Comparison of ENCODE assay signal across 28 mouse cellular contexts in the genomic region with DNA sequence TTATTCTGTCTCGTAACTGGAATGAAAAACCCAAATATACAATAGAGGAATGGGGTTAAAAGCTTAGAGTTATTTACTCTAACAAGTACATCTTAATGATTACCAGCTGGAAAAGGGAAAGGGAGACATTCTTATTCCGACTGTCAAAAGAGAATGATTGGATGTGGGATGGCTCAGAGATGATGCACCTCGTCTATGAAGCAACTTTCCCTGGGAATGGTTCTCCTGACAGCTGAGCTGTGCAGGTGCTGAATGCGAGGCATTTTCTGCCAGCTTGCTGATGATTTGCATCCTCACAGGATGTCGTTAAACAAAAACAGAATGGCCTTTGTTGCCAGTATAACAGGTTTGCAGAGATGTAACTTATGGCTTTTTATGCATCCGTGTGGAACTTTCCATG. TPM values are rescaled to one million over a fixed set of nuclear protein-coding genes. Genes with fewer than 3 reads are reported as not detected.
A peak's percentile ranks its signal among the peaks of the same experiment; 100 is the strongest.
DNase-seq lines count a peak whose midpoint lies in the region; ATAC-seq and TF ChIP-seq lines count a peak whose summit lies in the region.
"Had no signal": no experiment of that assay in that cellular context is flagged by ENCODE, and none has a peak within 500 bp of the region (broad histone marks: within the 10 kb centered on the region; RNA-seq: fewer than 3 reads in every experiment).

No protein-coding gene starts in this region.

- WGBS in embryonic facial prominence, embryonic 14.5 days = 50% methylated on average over 6 of the region's 6 CpGs
- 69% methylated on average over 6 of the region's 6 CpGs for WGBS in embryonic facial prominence, embryonic 10.5 days
- WGBS in forebrain, postnatal 0 days = 36% methylated on average over 6 of the region's 6 CpGs
- WGBS in forebrain, embryonic 11.5 days = 76% methylated on average over 6 of the region's 6 CpGs

- H3K4me3 ChIP-seq in embryonic facial prominence, embryonic 14.5 days (ENCODE audit: low read depth, low read length) = no peak overlapping the region
- no peak overlapping the region for H3K4me3 ChIP-seq in embryonic facial prominence, embryonic 10.5 days
- H3K4me3 ChIP-seq in forebrain, postnatal 0 days (ENCODE audit: low read depth, low read length) = no peak overlapping the region
- H3K4me3 ChIP-seq in forebrain, embryonic 11.5 days (ENCODE audit: low read depth, low read length) = no peak overlapping the region
- H3K4me3 ChIP-seq: embryonic facial prominence, embryonic 13.5 days; forebrain, embryonic 12.5 days; heart, embryonic 12.5 days; heart, embryonic 15.5 days; hindbrain, embryonic 10.5 days; hindbrain, embryonic 13.5 days; intestine, embryonic 15.5 days had no signal

- no peak for TF ChIP-seq CTCF in forebrain, postnatal 0 days (IDR thresholded peaks at IDR 0.05; ENCODE audit: low read depth)
- TF ChIP-seq CTCF in brain, embryonic 14.5 days (IDR thresholded peaks at IDR 0.05; ENCODE audit: borderline replicate concordance, extremely low read depth, insufficient read depth, insufficient read length) = no peak

- H3K36me3 ChIP-seq in embryonic facial prominence, embryonic 14.5 days (ENCODE audit: control insufficient read depth, insufficient read depth, low read length) = no peaks in the 10 kb centered on the region
- no peaks in the 10 kb centered on the region for H3K36me3 ChIP-seq in embryonic facial prominence, embryonic 10.5 days (replicated peaks)
- no peaks in the 10 kb centered on the region for H3K36me3 ChIP-seq in forebrain, postnatal 0 days (ENCODE audit: insufficient read depth)
- H3K36me3 ChIP-seq in forebrain, embryonic 11.5 days (ENCODE audit: control insufficient read depth, insufficient read depth, low read length) = no peaks in the 10 kb centered on the region
- H3K36me3 ChIP-seq: embryonic facial prominence, embryonic 13.5 days; forebrain, embryonic 12.5 days; heart, embryonic 12.5 days; heart, embryonic 15.5 days; hindbrain, embryonic 10.5 days; hindbrain, embryonic 13.5 days; intestine, embryonic 15.5 days had no signal

- no peaks in the 10 kb centered on the region for H3K27me3 ChIP-seq in embryonic facial prominence, embryonic 14.5 days (replicated peaks; ENCODE audit: control insufficient read depth, insufficient read depth, low read length)
- H3K27me3 ChIP-seq in embryonic facial prominence, embryonic 10.5 days (replicated peaks; ENCODE audit: low read depth, poor library complexity, severe bottlenecking) = no peaks in the 10 kb centered on the region
- H3K27me3 ChIP-seq in forebrain, postnatal 0 days (ENCODE audit: insufficient read depth, low read length) = no peaks in the 10 kb centered on the region
- H3K27me3 ChIP-seq in forebrain, embryonic 11.5 days (ENCODE audit: control insufficient read depth, insufficient read depth, low read length) = no peaks in the 10 kb centered on the region
- H3K27me3 ChIP-seq: embryonic facial prominence, embryonic 13.5 days; forebrain, embryonic 12.5 days; heart, embryonic 12.5 days; heart, embryonic 15.5 days; hindbrain, embryonic 13.5 days; intestine, embryonic 15.5 days had no signal

- H3K4me2 ChIP-seq in embryonic facial prominence, embryonic 14.5 days (ENCODE audit: low read depth, low read length) = no peak overlapping the region
- H3K4me2 ChIP-seq in forebrain, postnatal 0 days (ENCODE audit: low read depth) = no peak overlapping the region
- H3K4me2 ChIP-seq in forebrain, embryonic 11.5 days (ENCODE audit: low read depth, low read length, severe bottlenecking) = no peak overlapping the region
- H3K4me2 ChIP-seq: embryonic facial prominence, embryonic 13.5 days; forebrain, embryonic 12.5 days; heart, embryonic 12.5 days; heart, embryonic 15.5 days; hindbrain, embryonic 13.5 days; intestine, embryonic 15.5 days had no signal

- peak; percentile 34 for DNase-seq in embryonic facial prominence, embryonic 14.5 days (ENCODE audit: low spot score)
- no peak for DNase-seq in embryonic facial prominence, embryonic 10.5 days (ENCODE audit: low spot score)
- DNase-seq in forebrain, postnatal 0 days = peak; percentile 44
- no peak for DNase-seq in forebrain, embryonic 11.5 days (ENCODE audit: low spot score)
- DNase-seq in 3T3-L1 (ENCODE audit: low read depth, low spot score) = peak; percentile 90
- peak; percentile 28 for DNase-seq in brain, embryonic 14.5 days (ENCODE audit: low read depth)
- DNase-seq in kidney, postnatal 10 days = no peak
- DNase-seq: adrenal gland, adult 8-10 months; adrenal gland, postnatal 25 days; B cell, adult 2 months; cerebellum, adult 11 months; cerebellum, adult 2 months; cerebellum, adult 9-11 months; cerebellum, postnatal 25 days; gastrocnemius, postnatal 25 days; heart, adult 18-20 months; heart, postnatal 10 days; heart, postnatal 36 days; kidney, adult 11 months had no signal

- H3K4me1 ChIP-seq in embryonic facial prominence, embryonic 14.5 days (ENCODE audit: control insufficient read depth, insufficient read depth, low read length) = no peaks in the 10 kb centered on the region
- no peaks in the 10 kb centered on the region for H3K4me1 ChIP-seq in embryonic facial prominence, embryonic 10.5 days
- no peaks in the 10 kb centered on the region for H3K4me1 ChIP-seq in forebrain, postnatal 0 days (ENCODE audit: insufficient read depth)
- no peaks in the 10 kb centered on the region for H3K4me1 ChIP-seq in forebrain, embryonic 11.5 days (replicated peaks; ENCODE audit: control insufficient read depth, insufficient read depth, low read length)
- H3K4me1 ChIP-seq: embryonic facial prominence, embryonic 13.5 days; forebrain, embryonic 12.5 days; heart, embryonic 12.5 days; heart, embryonic 15.5 days; hindbrain, embryonic 10.5 days; hindbrain, embryonic 13.5 days; intestine, embryonic 15.5 days had no signal

- H3K27ac ChIP-seq in embryonic facial prominence, embryonic 14.5 days (replicated peaks; ENCODE audit: low read depth, low read length) = no peak overlapping the region
- no peak overlapping the region for H3K27ac ChIP-seq in embryonic facial prominence, embryonic 10.5 days (replicated peaks)
- no peak overlapping the region for H3K27ac ChIP-seq in forebrain, postnatal 0 days (ENCODE audit: low read depth, low read length)
- H3K27ac ChIP-seq in forebrain, embryonic 11.5 days (ENCODE audit: low read depth, low read length) = no peak overlapping the region
- H3K27ac ChIP-seq: embryonic facial prominence, embryonic 13.5 days; forebrain, embryonic 12.5 days; heart, embryonic 15.5 days; hindbrain, embryonic 10.5 days; hindbrain, embryonic 13.5 days; intestine, embryonic 15.5 days had no signal

- TF ChIP-seq POLR2A in brain, embryonic 14.5 days (IDR thresholded peaks at IDR 0.05; ENCODE audit: borderline replicate concordance, extremely low read depth, insufficient read depth, insufficient read length, poor library complexity, severe bottlenecking) = no peak

- no peak overlapping the region for H3K9ac ChIP-seq in embryonic facial prominence, embryonic 14.5 days (ENCODE audit: low read depth, low read length)
- no peak overlapping the region for H3K9ac ChIP-seq in forebrain, postnatal 0 days
- H3K9ac ChIP-seq in forebrain, embryonic 11.5 days (ENCODE audit: low read length) = no peak overlapping the region
- H3K9ac ChIP-seq: embryonic facial prominence, embryonic 13.5 days; forebrain, embryonic 12.5 days; heart, embryonic 12.5 days; heart, embryonic 15.5 days; hindbrain, embryonic 13.5 days; intestine, embryonic 15.5 days had no signal

- ATAC-seq in embryonic facial prominence, embryonic 14.5 days (ENCODE audit: low read depth) = no peak
- peak; percentile 64 for ATAC-seq in forebrain, postnatal 0 days
- no peak for ATAC-seq in forebrain, embryonic 11.5 days (replicated peaks; ENCODE audit: low FRiP score)
- ATAC-seq: activated CD4-positive, CD25-positive, alpha-beta regulatory T cell, adult 4 months; hindbrain, embryonic 16.5 days; intestine, embryonic 15.5 days had no signal

- H3K9me3 ChIP-seq in embryonic facial prominence, embryonic 14.5 days (ENCODE audit: control insufficient read depth, low read length) = no peaks in the 10 kb centered on the region
- H3K9me3 ChIP-seq in embryonic facial prominence, embryonic 10.5 days = no peaks in the 10 kb centered on the region
- no peaks in the 10 kb centered on the region for H3K9me3 ChIP-seq in forebrain, postnatal 0 days (ENCODE audit: low read length)
- H3K9me3 ChIP-seq in forebrain, embryonic 11.5 days (ENCODE audit: control insufficient read depth, low read length) = no peaks in the 10 kb centered on the region
- H3K9me3 ChIP-seq: embryonic facial prominence, embryonic 13.5 days; forebrain, embryonic 12.5 days; heart, embryonic 12.5 days; heart, embryonic 15.5 days; hindbrain, embryonic 10.5 days; hindbrain, embryonic 13.5 days; intestine, embryonic 15.5 days had no signal

RNA-seq across cellular contexts. Expression of a gene that starts 43.3 kb away (rescaled TPM):
- polyA plus RNA-seq in embryonic facial prominence, embryonic 14.5 days (2014; fragmentation: Nextera tagmentation; extraction: Ambion mirVana) = 12.7 and 13.3 TPM in 2 replicates
- 3.2 and 5.3 TPM in 2 replicates for polyA plus RNA-seq in embryonic facial prominence, embryonic 10.5 days (2016; fragmentation: Nextera tagmentation; extraction: Ambion mirVana)
- total RNA-seq in forebrain, postnatal 0 days (2014; rRNA removed) = 6.1 and 9.2 TPM in 2 replicates
- 11.8 and 13.6 TPM in 2 replicates for polyA plus RNA-seq in forebrain, postnatal 0 days (2015; fragmentation: Nextera tagmentation; extraction: Ambion mirVana)
- polyA plus RNA-seq in forebrain, embryonic 11.5 days (2014; fragmentation: Nextera tagmentation; extraction: Ambion mirVana) = 5.2 and 5.8 TPM in 2 replicates
- polyA plus RNA-seq in brain, embryonic 14.5 days (2012; rRNA removed) = 4.1 and 4.4 TPM in 2 replicates

Comparison
In these comparisons a context has a peak if more than half of its experiments do, and no peak if none do; other contexts are left out.
1. DNase-seq: peak in embryonic facial prominence, embryonic 14.5 days (single experiment), forebrain, postnatal 0 days (single experiment), 3T3-L1 (single experiment) and brain, embryonic 14.5 days (single experiment); none in embryonic facial prominence, embryonic 10.5 days (single experiment), forebrain, embryonic 11.5 days (single experiment) and kidney, postnatal 10 days (single experiment).